Mouse (Mus musculus): Measurements from ENCODE around the gene Atp9a.
"Not testable (repeated sequence)": the region's sequence is repeated elsewhere in the genome, so short reads cannot be mapped to it uniquely, and the experiment has no call there.

The Atp9a gene

DNA sequence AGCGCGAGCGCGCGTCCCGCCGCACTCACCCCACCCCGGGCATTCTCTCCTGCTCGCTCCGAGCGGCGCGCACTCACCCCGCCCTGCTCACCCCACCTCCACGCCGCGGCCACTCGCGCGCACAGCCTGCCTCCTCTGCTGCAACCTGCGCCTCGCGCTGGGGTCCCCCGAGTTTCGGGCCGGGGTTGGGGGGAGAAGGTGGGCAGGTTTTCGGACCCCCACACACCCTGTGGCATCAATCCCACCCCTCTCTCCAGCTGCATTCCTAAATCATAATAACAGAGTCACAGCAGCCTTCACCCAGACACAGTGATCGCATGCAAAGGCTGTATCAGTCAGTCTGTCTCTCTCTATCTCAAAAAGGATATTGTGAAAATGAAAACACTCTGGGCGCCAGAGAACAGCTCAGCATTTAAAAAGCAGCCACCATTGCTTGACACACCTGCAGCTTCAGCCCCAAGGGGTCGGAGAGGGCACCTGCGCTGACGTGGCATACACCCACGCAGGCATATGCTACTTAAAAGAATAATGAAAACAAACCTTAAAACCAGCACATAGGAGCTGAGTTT lies at the start of gene Atp9a:
Atp9a (minus strand) TSS at position 351 of the 569 bp plus-strand sequence.
- DNase-seq, result peak; percentile 76

DNA sequence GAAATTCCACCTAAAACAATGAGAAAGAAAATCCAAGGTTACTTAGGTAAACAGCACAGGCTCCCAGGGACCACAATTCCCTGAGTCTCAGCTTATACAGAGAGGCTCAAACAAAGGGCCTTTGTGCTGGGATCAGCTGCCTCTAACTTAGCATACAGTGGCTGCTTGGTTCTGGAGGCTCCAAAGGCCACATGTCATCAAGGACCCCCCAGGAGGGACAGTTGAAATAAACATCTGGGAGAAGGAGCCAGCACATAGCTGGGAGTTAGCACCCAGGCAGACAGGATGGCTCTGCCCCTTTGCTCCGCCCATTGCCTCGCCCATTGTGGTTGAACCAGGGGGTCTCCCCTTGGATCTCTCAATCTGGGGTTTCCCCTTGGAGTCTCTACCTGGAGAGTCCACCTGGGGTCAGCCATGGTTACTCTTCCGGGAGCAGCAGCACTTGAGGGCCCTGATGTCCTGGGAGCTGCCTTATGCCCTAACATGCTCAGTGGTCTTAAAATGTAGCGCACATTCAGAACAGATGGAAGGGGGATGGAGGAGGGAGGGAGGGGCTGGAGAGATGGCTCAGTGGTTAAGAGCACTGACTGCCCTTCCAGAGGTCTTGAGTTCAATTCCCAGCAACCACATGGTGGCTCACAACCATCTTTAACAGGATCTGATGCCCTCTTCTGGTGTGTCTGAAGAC lies 49.0 kb upstream of the Atp9a start:
- no peak for DNase-seq

DNA sequence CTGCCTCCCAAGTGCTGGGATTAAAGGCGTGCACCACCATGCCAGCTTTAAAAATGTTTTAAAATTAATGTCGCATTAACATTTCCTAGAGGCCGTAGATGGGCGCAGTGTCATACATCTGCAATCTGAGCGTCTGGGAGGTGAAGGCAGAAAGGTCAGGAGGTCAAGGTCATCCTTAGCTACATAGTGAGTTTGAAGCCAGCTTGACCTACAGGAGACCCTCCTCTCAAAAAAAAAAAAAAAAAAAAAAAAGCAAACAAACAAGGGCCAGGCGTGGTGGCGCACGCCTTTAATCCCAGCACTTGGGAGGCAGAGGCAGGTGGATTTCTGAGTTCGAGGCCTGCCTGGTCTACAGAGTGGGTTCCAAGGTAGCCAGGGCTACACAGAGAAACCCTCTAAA lies 44.0 kb upstream of the Atp9a start:
- no peak for DNase-seq

DNA sequence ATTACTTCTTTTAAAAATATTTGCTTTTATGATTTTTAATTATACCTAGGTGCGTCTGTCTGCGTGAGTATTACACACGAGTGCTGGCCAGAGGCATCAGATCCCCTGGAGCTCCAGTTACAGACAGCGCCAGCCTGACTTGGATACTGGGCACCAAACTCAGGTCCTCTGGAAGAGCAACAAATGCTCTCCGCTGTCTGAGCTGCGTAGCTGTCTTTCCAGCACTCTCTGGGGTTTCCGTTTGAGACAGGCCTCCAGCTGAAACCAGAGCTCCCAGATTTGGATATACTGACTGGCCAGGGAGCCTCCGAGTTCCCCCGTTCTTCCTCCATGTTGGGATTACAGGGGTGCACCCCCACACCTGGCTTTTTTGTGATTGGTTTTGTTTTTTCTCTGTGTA lies 38.4 kb upstream of the Atp9a start:
- no peak for DNase-seq

- no peak for DNase-seq
Observed at GRCm38 (mm10) chr2:168780024-168780423, 37.8 kb upstream of the Atp9a start.

DNA sequence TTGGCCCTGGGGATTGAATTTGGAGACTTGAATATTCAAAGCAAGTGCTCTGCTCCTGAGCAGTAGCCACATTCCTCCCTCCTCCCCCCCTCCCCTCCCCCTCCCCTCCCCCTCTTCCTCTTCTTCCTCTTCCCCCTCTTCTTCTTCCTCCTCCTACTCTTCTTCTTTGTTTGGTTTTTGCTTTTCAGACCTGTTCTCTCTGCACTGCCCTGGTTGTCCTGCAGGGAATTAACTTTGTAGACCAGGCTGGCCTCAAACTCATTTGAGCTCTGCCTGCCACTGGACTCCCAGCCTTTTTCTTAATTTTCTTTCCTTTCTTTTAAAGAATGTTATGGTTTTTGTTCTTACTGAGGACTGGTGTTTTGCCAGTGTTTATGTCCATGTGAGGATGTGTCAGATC lies 35.3 kb upstream of the Atp9a start:
- no peak for DNase-seq

- DNase-seq, result no peak
Observed at GRCm38 (mm10) chr2:168776238-168776637, 34.0 kb upstream of the Atp9a start.

GRCm38 (mm10) chr2:168769259-168769658 lies 27.1 kb upstream of the Atp9a start:
- no peak for DNase-seq

GRCm38 (mm10) chr2:168767582-168767981 lies 25.4 kb upstream of the Atp9a start, which contains the start of gene Sall4:
Gene Sall4, minus strand, starts transcription at chr2:168767943.
- DNase-seq, result no peak

- DNase-seq, result no peak
Observed at GRCm38 (mm10) chr2:168766538-168767361, 24.5 kb upstream of the Atp9a start.

DNA sequence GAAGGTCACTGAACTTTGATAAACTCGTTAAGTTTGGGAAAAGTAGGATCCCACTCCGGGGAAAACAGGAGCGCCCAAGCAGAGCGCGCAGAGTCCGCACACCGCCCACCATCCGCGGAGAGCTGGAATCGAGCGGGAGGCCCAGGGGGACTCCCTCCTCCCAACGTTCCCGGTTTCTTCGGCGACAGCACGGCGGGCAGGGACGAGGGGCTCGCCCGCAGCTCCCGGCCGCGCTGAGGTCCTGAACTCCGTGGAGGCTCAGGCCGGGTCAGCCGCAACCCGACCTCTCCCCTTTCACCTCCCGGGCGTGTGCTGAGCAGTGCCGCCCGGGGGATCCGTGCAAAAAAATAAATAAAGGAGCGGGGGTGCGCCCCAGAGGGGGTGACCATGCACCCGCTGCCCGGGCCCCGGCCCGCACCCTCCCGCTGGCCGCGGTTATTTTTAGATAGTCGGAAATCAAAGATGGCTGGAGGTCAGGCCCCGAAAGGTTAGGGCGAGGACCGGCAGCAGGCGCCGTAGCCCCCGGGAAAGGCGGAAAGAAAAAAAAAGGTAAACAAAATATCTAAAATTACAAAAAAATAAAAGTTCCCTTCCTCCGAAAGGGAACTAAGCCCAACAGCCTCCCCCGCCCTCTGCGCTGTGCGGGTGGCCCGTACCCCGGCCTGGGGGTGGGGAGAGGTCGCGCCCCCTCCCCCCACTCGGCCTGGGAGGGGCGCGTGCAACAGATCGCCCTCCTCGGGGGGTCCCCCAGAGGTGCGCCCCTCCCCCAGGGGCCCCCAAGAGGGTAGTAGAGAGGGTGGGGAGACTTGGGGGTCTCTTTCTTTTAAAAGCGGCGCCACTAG lies 23.7 kb upstream of the Atp9a start:
- DNase-seq, result no peak

GRCm38 (mm10) chr2:168765065-168765681 lies 23.0 kb upstream of the Atp9a start:
- peak; percentile 10 for DNase-seq

DNA sequence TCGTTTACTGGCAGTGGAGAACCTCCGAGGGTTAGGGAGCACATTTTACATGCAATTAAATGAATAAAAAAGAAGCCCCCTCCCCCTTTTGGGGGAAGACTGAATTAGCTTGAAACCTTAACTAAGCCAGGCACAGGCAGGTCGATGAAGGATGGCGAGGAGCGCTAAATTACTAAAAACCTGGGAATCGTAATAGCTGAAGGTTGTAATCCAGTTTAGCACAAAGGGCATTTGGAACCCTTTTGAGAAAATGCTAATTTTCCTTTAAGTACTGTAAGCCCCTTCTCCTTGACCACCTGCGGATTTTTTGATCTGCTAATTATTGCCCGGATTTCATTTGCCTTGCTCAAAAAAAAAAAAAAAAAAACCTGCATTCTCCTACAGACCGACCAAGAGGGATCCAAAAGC lies 22.3 kb upstream of the Atp9a start:
- no peak for DNase-seq

- no peak for DNase-seq
Observed at GRCm38 (mm10) chr2:168763785-168764184, 21.6 kb upstream of the Atp9a start.

- no peak for DNase-seq
Observed at GRCm38 (mm10) chr2:168762411-168762815, 20.2 kb upstream of the Atp9a start.

- DNase-seq, result no peak
Observed at GRCm38 (mm10) chr2:168761954-168762353, 19.7 kb upstream of the Atp9a start.

DNA sequence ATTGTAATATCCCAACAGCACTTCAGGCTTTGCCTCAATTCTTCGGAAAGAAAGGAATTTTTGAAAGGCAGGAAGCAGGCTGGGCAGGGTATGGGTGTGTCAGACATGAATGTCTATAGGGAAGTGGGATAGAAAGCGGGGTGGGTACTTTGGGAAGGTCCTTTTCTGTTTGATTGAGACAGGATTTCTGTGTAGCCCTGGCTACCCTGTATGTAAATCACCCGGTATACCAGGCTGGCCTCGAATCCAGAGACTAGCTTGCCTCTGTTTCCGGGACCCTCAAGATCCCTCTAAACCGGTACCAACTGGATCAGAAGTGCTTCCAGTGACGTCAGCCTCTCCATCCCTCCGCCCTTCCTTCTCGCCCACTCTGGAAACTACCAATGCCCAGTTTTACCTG lies 18.9 kb upstream of the Atp9a start:
- no peak for DNase-seq

GRCm38 (mm10) chr2:168744406-168744805 lies 2.2 kb upstream of the Atp9a start:
- DNase-seq, result not testable (repeated sequence)

- peak; percentile 74 for DNase-seq
Observed at GRCm38 (mm10) chr2:168742649-168743048, 440 bp upstream of the Atp9a start.

GRCm38 (mm10) chr2:168741273-168742058 lies 743 bp downstream of the Atp9a start:
- peak; percentile 86 for DNase-seq

DNA sequence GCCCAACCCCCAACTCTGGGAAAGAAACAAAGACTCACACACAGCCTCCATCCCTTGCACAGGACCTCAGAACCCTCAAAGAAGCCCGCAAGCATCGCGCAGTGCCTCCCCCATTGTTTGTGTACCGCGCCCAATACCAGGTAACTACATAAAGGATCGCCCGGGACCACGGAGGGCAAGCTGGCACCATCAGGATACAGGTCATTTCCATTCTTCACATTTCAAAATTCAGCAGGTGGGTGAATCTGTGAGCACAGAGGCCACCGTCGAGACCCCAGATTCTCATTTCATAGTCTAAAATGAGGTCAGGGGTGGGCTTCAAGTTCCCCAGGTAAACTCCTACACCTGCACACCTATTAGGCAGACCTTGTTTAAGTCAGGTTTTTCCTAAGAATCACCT lies 1.7 kb downstream of the Atp9a start:
- DNase-seq, result no peak

DNA sequence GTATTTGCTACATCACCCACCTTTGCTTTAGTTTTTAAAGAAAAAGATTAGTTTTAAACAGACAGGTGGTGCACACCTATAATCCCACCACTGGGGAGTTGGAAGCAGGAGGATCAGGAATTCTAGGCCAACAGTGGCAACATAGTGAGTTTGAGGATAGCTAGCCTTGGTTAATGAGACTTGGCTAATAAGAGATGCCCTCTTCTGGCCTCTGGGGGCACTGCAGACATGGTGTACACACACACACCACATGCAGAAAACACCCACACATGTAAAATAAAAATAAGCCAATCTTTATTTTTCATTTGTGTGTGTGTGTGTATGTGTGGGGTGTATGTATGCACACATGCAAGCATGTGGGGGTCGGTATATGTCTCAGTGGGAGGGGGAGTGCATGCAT lies 3.4 kb downstream of the Atp9a start:
- DNase-seq, result no peak

Data from cerebellum, adult 8-10 months (tissue).